Mouse (Mus musculus): ENCODE results near the gene Arpc5l.

Arpc5l gene

DNA sequence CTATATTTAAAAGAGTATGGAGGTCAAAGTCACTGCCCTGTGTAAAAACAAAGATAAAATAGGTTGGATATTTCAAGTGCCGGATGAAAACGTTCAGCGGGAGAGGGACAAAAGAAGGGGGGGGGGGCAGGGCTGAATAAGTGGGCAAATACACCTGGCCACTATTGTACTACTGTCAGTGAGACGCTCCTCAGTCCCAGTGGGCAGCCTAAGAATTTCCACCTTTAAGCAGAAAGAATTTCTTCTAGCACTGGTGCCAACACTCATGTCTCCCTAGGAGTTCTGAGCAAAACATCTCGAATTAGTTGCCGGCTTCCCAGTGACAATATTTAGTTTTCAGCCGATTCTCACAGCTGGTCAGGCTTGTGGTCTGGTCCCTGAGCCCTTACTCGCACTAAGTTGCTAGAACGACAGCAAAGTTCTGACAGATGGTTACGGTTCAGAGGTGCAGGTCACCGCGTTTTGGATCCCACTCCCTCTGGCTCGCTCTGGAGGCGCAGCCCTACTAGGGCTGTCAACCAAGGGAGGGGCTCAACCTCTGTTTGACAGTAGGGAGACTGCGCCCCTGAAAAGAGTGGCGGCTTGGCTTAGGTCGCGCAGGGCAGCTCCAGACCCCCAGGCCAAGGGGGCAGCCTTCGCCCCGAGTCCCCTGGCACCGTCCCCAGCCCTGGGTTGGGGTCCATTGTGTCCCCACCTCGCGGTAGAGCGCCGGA, 59.7 kb downstream of the Arpc5l start:
- Histone ChIP-seq H3K4me1 (replicated peaks; ENCODE audit: low read depth, low read length) (peaks cover 11% of the 10 kb centered on the region), H3K4me3 (replicated peaks; ENCODE audit: low read length) (peak overlapping the region; percentile 94), H3K36me3 (ENCODE audit: insufficient read depth, low read length) (peaks cover 25% of the 10 kb centered on the region), H3K9me3 (ENCODE audit: low read length) (no peaks in the 10 kb centered on the region), H3K27me3 (ENCODE audit: insufficient read depth, low read length) (no peaks in the 10 kb centered on the region)
- TF ChIP-seq NANOG (IDR thresholded peaks at IDR 0.05; ENCODE audit: borderline replicate concordance, low read length): no peak

Data from E14TG2a.4 (cell line).